Mouse (Mus musculus) frontal cortex, postnatal 25 days (tissue): ENCODE results near the gene Ddx56.

ENCODE experiments used
- DNase-seq, 2 experiments: peaks; one replicate each; pipeline ENCODE4 v3.0.0; 2022; ENCODE audit warnings: low spot score in 2 of 2

Gene Ddx56

DNA sequence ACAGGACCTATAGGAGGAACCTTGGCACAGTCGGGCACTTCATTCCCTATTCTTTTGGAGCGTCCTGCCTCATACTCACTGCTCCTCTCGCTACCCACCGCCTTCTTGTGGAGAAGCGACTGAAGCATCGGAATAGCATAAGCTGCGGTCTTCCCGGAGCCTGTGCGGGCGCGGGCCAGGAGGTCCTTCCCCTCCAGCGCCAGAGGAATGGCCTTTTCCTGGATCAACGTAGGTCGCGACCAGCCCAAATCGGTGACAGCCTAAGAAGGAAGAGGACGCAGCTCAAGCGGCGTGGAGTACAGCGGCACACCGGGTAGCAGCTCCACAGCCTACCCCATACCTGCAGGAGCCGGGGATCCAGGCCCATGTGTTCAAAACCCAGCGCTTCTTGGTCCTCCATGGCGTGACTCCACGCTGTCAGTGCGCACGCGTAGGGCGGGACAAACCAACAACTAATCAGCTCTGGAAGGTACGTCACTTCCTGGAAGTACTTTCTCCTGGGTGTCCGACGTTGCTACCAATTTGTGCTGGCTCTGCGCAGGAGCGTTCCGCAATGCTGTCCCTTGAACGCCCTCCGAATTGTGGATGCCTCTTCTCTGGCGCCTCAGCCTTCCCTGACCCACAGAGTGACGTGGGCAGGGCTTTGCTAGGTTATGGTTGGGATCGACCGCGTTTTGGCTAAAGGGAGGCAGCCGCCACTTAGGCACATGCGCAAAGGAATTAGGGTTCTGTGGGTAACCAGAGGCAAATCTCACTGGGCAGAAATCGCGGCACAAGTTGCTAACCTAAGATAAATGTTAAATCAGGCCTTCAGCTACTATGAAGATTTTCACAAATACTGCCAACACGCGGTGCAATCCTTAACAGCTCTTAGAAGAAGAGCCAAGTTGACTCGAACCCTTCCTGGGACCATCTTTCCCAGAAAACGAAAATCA, at the start of gene Ddx56:
Gene Ddx56 (minus strand): TSS at position 453 of the 935 bp plus-strand sequence.
- DNase-seq, result peak; percentile 82 to 86

DNA sequence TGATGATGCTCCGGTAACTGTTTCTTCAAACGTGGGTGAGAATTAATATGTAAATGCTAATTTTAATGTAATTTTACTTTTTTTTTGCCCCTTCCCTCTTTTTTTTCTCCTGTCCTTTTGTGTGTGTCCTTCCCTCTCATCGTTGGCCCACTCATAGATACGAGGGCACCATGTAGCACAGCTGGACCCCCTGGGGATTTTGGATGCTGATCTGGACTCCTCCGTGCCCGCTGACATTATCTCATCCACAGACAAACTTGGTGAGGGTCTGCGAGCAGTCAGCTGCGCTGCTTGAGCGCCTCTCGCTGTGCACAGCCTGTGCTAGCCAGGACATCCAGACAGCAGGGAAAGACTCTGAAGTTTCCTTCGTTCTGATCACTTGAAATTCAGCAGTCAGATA, 49.2 kb upstream of the Ddx56 start:
- DNase-seq, result no peak

DNA sequence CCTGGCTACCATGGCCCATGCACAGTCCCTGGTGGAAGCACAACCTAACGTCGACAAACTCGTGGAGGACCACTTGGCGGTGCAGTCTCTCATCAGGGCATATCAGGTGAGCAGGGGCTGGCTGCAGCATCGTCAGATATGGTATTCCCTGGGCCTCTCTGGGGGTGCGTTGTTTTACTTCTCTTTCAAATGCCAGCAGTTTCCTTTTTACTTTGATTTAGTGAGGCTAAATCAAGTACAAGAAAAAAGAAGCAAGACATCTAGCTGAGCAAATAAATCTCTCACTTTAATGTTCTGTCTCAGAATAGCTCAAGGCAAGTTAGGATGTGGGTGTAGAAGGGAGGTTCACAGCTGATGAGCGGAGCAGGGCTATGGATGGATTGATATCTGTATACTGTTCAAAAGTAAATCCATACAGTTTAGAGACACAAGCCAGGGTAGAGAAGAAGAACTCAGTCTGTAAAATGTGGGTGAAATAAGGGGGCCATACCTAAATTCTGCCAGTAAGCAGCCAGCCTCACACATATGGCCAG, 46.4 kb upstream of the Ddx56 start:
- no peak for DNase-seq

DNA sequence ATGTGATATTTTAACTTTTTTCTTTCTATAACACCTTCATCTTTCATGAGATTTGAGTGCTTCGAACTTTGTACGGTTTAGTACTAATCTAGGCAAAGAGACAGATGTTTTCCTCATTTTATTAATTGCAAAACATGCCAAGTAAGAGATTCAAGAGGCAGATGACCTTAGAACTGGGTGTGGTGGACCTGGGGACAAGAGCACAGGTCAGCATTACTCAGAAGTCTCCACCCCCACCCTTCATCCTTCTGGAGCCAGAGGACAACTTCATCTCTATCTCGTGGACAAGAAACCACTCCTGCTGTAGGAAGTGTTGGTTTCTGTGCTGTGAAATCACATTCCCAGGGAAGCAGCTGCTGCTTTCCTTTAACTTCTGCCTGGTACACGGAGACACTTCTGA, 40.6 kb upstream of the Ddx56 start:
- no peak for DNase-seq

DNA sequence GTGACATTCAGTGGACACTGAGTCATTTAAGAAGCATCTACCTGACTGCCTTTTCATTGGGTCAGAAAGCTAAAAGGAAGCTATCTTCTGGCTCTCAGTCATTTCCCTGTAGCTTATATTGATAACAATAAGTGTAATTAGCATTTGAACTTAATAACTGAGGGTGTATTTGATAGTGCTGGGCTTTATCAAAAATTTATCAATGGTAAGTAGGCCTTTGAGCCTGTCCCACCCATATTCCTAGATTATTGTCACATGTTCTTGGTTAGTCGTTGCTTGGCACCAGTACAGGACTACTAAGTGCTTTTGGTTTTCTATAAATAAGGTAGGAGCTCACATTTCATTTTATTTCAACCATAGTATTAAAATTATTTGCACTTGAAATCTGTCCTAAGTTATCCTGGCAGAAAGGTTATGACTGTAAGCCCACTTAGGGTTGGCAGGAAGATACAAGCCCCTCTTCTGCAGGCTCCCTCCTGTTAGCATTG, 38.4 kb upstream of the Ddx56 start:
- no peak for DNase-seq

DNA sequence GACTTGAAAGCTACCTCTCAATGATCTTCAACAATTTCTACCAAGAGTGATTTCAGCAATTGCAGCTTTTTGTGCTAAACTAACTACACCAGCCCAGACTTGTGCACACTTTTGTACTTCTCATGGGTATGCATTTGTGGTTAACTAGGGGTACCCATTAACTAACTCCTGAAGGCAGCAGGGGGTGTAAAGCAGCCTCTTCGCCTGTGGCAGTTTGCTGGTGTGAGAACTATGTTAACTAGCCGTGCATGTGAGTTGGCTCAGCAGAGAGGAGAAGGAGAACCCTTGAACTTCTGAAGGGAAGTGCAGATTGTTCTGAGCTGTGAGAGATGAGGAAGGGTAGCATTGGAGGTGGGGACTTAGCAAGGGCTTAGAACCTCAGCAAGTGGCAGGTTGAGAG, 35.2 kb upstream of the Ddx56 start:
- DNase-seq, result no peak

DNA sequence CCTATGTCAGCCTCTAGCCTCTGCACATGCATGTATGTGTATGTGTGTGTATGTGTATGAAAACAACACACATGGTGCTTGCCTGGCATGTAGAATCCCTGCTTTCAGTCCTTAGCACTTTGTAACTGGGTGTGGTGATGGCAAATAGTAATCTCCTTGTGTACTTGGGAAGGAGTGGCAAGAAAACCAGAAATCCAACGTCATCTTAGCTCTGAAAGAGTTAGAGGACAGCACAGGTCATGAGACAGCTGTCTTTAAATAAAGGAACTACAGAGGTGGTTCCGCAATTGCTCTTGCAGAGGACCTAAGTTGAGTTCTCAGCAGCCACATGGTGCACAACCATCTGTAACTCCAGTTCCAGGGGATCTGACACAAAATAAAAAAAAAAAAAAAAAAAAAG, 31.9 kb upstream of the Ddx56 start:
- DNase-seq, result no peak

DNA sequence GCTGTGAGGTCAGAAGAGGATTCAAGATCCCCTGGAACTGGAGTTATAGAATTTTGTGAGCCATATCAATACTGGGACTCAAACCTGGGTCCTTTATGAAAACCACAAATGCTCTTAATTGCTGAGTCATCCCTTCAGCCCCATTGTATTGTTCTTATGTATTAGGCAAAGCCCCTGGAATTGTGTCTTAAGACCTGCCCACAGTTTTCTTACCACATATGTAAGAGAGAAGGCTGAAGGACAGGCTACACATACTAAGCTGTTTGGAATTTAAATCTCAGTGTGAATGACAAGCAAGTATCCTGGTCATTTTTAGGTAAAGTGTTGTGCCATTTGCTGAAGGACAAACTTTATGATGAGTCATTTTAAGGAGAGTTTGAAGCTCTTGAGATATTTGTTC, 28.5 kb upstream of the Ddx56 start:
- no peak for DNase-seq

DNA sequence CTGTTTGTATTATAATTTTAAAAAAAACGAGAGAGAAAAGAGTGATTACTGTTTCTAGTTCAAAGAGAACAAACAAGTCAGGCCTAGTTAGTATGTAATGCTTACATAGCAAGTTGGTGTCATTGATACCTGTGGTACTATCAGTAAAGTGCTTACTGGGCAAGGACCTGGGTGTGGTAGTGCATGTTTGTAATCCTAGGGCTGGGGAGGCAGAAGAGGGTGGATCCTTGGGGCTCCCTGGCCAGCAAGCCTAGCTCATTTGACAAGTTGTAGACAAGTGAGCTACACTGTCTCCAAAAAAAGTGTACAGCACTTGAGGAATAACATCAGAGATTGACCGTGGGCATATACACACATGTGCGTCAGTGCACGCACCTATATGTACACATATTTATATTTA, 27.1 kb upstream of the Ddx56 start:
- DNase-seq, result no peak

DNA sequence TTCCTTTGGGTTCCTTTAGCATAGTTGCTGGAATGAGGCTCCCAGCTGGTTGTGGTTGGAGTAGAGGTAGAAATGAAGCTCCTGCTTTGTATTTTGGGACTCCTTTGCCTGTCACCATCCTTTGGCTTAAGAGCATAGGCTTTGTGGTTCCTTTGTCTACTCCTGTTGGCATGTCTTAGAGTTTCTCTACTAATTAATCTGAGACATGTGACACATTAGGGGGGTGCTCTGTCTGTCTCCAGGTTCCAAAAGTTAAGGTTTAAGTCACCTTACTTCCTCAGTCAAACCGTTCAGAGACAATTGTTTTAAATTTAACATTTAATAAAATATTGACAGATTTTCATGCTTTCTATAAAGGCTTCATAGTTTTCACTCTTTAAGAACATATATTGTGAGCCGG, 26.0 kb upstream of the Ddx56 start:
- no peak for DNase-seq

DNA sequence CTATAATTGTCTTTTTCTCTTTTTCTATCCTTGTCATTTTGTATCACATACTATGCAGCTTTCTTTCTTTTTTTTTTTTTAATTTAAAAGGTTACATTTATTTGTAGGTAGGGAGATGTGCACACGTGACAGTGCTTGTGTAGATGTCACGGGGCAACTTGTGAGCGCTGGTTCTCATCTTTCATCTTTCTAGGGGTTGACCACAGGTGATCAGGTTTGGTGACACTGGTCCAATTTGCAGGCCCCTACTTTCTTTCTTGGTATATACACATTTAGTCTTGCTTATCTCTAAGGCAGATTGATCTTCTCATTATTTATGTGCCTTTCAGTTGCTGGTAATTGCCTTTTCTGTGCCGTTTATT, 25.4 kb upstream of the Ddx56 start:
- no peak for DNase-seq

DNA sequence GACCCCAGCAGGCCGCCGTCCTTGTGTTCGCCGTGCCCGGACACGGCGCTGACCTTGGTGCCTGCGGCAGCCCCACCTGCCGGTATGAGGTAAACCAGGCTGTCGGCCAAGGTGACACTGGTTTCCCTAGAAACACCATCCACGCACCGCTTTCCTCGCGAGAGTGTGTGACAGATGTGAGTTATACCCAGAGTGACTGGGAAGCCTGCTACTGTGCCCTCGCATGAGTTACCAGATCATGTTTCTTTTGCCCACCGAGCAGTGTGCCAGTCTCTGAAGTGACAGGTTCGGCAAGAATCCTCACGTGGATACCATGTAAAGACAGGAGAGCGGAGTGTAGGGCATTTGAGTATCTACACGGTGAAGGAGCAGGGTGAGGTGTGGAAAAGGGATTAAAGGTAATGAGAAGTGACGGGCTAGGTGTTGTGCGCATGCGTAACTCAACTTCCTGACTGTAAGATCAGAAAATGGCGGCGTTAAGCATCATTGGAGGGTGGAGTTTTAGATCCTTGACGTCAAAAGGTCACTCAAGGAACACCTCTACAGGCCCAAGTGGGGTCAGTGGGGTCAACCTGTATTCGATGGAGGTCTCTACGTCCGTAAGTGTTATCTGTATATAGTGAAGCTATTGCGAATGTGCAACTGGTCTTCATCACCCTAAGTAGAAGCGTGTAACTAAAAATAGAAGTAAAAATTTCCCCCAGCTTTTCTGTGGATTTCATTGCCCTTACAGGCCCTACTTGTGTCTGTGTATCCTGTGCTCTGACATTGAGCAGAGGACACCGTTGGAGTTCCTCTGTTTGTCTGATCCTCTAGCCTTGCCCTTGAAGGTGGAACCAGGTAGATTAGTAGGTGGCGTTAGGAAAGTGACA, 24.8 kb upstream of the Ddx56 start:
- peak; percentile 43 to 48 for DNase-seq

DNA sequence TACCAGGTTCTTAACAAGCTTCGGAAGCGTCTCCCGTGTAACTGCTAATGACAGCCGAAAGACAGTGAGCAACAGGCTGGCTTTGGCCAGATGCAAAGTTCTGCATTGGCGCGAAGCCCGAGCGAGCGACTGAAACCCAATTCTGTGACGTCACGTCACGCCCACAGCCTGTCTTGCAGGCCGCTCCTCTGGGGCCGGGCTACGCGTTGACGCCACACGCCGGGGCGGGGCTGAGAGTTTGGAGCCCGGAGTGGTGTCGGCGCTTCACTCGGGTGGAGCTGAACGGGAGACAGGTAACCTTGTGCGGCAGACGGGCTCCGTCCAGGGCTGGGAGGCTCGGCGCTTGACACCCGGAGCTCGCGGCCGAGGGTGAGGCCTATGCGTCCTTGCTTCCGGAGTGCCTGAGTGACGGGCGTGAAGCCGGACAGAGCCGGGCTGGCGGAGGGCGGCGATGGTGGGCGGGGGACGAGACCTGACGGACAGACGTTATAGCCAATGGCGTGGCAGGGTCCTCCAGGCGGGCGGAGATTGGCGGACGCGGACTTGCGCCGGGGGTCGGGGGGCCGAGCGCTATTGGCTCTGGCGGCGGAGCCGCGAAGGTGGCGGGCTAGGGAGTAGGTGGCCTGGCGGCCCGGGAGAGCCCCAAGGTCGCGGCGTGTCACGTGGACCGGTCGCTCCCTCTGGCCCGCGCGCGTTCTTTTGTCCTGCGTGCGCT, 24.0 kb upstream of the Ddx56 start, which contains the start of gene Ogdh:
Gene Ogdh (plus strand): TSS at position 233 of the 715 bp plus-strand sequence.
- peak; percentile 98 for DNase-seq

DNA sequence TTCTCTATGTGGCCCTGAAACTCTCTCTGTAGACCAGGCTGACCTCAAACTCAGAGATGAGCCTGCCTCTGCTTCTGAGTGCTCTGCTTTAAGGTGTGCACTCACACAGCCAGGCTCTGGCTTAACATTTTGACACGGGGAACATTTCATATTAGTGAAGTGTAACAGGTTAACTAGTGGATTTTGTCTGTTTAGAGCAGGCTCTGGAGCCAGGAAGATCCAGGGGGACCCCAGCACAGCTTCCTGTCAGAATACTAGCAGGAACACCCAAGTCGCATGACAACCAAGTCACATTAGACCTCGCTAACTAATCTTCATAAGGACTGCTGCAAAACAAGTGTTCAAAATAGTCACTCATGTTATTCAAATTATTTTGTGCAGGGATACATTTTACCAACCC, 23.3 kb upstream of the Ddx56 start:
- no peak for DNase-seq

DNA sequence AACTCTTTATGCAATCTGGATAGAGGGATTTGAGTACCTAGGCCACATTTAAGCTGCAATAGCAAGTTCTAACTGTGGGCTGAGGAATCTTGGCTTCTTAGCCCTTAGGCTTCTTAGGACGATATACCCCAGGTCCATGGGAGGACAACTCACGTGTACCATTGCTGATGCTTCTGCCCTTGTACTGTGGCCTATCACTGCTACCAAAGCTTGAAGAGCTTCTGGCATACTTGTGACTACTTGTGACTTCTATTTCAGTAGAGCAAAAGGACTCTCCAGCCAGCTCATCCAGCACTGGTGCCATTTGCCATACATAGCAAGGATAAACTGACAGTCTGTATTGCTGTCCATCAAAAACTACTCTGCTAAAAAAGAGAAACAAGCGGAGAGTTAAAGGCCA, 22.6 kb upstream of the Ddx56 start:
- no peak for DNase-seq

DNA sequence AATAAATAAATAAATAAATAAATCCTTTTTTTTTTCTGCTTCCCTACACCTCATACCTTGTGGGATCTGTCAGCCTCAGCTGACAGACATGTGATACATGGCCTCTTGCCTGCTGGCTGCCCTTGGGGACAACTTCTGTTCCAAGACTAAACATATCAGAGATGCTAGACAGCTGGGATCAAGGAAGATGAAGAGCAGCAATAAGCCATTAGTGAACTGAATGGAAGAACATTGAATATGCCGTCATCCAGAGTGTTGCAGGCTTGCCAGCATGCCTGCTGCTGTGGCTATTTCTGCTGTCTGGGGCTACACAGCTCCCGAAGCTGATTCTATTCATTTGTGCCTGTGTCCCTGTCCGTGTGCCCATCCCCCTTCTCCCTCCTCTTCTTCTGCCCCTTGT, 15.4 kb upstream of the Ddx56 start:
- no peak for DNase-seq

DNA sequence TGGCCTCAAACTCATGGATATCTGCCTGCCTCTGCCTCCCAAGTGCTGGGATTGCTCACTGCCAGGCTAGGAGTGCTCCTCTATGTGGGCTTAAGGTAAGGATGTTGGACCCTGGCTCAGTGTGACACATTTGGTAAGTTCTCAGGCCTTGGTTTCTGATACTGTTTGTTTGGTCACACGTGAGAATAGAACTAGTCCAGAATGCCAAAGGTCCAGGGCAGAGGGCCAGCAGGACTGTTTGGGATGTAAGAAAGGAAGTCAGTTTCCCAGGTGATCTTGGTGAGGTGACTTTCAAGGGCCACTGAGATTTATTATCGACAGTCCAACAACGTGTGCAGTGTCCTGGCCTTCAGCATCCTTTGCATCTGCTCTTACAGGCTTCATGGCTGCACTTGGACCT, 8.9 kb upstream of the Ddx56 start:
- no peak for DNase-seq

DNA sequence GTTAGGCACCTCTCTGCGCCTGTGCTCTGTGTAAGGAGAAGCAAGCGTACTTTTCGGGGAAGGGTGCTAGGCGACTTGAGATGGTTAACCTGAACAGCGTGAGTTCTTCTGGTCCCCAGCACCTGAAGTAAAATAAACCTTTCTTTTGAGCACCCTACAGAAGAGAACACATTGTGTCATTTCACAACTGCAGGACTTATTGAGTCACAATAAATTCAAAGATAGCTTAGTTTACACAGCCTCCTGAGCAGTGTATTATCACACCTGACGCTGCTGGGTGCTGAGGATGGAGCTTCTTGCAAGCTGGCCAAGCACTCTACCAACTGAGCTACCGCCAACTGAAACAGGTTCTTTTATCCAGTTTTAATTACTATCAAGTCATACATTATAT, 7.5 kb upstream of the Ddx56 start:
- DNase-seq, result no peak

DNA sequence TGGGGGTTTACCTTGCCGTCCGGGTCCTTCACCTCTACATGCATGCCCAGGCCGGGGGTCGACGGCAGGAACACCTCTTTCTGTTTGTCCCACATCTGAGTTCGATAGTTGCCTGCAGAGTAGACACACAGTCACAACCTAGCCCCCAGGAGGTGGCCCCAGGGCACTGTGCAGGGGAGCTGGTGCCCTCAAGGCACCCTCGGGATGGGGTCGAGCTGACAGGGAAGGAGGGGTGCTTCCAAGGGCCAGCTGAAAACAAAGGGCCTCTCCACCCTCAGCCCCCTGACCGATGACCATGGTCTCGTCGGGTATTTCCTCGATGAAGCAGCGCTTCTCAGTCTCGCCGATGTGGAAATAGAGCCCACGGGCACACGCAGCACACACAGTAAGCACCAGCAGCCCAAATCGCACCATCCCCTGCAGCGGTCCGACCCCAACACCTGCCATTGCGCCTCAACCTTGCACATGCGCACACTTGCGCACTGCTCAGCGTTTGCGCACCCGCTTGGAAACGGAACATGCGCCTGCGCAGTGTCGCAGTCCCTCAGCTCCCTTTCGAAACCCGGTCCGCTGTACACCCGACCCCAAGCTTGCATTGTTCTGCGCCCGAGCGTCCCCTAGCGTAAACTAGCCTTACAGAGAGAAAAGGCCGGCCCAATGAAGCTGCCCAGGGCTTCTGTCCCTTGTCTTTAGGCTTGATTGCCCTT, 7.0 kb upstream of the Ddx56 start, which contains the start of gene Tmed4:
Gene Tmed4 (minus strand): TSS at position 484 of the 707 bp plus-strand sequence.
- DNase-seq, result peak; percentile 96 to 97

DNA sequence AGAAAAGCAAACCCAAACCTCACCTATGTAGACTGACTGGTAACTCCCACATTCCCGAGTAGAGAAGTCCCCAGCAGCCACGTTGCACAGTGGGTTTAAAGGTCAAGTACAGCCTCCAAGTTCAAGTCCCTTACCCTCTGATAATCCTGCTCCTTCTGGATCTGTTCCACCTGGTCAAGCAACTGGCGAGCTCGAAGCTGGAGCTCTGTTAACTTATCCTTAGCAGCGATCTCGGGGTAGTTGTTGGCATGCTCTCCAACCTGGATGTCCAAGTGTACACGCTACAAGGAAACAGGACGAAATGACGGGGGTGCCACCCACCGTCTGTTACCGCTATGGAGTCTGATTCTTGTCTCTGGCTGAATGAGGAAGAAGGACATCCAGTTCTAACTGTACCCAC, 6.0 kb upstream of the Ddx56 start:
- DNase-seq, result no peak

DNA sequence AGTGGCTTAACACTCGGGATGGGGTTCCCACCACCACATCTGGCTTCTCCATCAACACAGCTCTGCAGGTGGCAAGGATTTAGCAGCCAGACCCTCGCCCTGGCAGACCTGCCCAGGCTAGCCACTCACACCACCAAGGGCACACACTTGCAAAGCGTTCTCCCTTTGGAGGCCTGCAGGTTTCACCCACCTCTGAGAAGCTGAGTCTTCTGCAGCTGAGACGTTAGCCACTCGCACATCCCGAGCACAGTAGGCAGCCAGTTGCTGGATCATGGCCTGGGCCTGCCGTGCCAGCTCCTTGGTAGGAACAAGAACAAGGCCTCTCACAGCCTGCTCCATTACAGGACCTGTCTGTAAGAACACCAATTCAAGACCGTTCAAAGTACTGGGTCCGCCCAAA, 951 bp downstream of the Ddx56 start:
- no peak for DNase-seq
